Mouse (Mus musculus) CH12.LX (cell line): ENCODE results near the gene Slc22a5.

ENCODE experiments used
- BHLHE40 ChIP-seq: IDR thresholded peaks from 2 replicates; pipeline ENCODE4 v1.6.1; 2011; ENCODE audit warnings: mild to moderate bottlenecking, low read depth, low read length, improper control_type of control experiment
- CTCF ChIP-seq, 2 experiments: IDR thresholded peaks in 1 of 2; conservative IDR thresholded peaks in 1 of 2; 2 replicates each; pipeline ENCODE4 v1.5.1; 2011 to 2012; ENCODE audit warnings: low read depth in 2 of 2, low read length in 2 of 2, improper control_type of control experiment in 1 of 2, inconsistent platforms in 1 of 2, mild to moderate bottlenecking in 1 of 2, moderate library complexity in 1 of 2
- EP300 ChIP-seq: IDR thresholded peaks from 2 replicates; pipeline ENCODE4 v1.6.1; 2011; ENCODE audit warnings: low read length, improper control_type of control experiment
- MEF2A ChIP-seq: IDR thresholded peaks from 2 replicates; pipeline ENCODE4 v1.6.1; 2014; ENCODE audit warnings: low read depth, mild to moderate bottlenecking, inconsistent platforms, low read length, improper control_type of control experiment, borderline replicate concordance
- MXI1 ChIP-seq: IDR thresholded peaks from 2 replicates; pipeline ENCODE4 v1.6.1; 2011; ENCODE audit warnings: mild to moderate bottlenecking, low read depth, low read length, improper control_type of control experiment
- PAX5 ChIP-seq: IDR thresholded peaks from 2 replicates; pipeline ENCODE4 v1.6.1; 2012; ENCODE audit warnings: low read length, inconsistent platforms, mixed read lengths
- RCOR1 ChIP-seq: conservative IDR thresholded peaks from 2 replicates; pipeline ENCODE4 v1.6.1; 2012; ENCODE audit warnings: low read depth, mild to moderate bottlenecking, inconsistent platforms, low read length, improper control_type of control experiment
- SMC3 ChIP-seq: IDR thresholded peaks from 2 replicates; pipeline ENCODE4 v1.6.1; 2011; ENCODE audit warnings: low read depth, low read length, improper control_type of control experiment
- UBTF ChIP-seq: IDR thresholded peaks from 2 replicates; pipeline ENCODE4 v1.6.1; 2012; ENCODE audit warnings: low read depth, mild to moderate bottlenecking, inconsistent platforms, low read length, improper control_type of control experiment, moderate library complexity
- USF1 ChIP-seq: IDR thresholded peaks from 2 replicates; pipeline ENCODE4 v1.6.1; 2014; ENCODE audit warnings: low read depth, mild to moderate bottlenecking, inconsistent platforms, low read length, improper control_type of control experiment
- ZNF384 ChIP-seq: IDR thresholded peaks from 2 replicates; pipeline ENCODE4 v1.6.1; 2012; ENCODE audit warnings: low read depth, low read length, improper control_type of control experiment, inconsistent platforms

DNA sequence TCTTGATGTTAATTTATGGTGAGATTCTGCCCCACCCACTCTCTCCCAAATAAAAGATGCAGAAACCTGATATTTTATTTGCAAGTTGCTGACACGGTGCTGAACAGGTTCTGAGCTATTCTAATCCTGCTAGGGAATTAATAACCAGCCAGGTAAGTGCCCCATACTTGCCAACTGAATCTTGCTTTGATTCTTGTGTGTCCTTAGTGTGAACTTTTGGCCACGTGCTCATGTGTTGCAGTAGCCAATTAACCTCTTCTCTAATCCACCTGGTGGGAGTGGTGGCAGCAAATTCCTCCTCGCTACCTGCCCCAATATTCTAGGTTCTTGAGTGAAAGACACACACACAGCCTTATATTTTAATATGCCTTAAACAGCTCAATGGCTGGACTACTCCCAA lies 7.5 kb upstream of the Slc22a5 start:
- TF ChIP-seq SMC3 (no peak), MXI1 (no peak), BHLHE40 (no peak), CTCF (conservative IDR thresholded peaks at IDR 0.05 in 1 of 2, IDR thresholded peaks at IDR 0.05 in 1 of 2; ENCODE audit: low read depth in 2 of 2, low read length in 2 of 2) (no peak), RCOR1 (no peak), EP300 (no peak), UBTF (no peak), PAX5 (no peak), ZNF384 (no peak), MEF2A (no peak), USF1 (no peak)
